Mouse (Mus musculus) layer of hippocampus, adult 8-10 months (tissue): Measurements from ENCODE around the gene Phf10. TPM values are rescaled to one million over a fixed set of nuclear protein-coding genes. Genes with fewer than 3 reads are reported as not detected.
"Not testable (repeated sequence)": the region's sequence is repeated elsewhere in the genome, so short reads cannot be mapped to it uniquely, and the experiment has no call there.

Experiments
- DNase-seq, 2 experiments: peaks; one replicate each; pipeline ENCODE4 v3.0.0; 2022; ENCODE audit warnings: low spot score in 2 of 2
- total RNA-seq, 4 experiments: library from RNA; stranded (reverse); gene quantifications; 2 replicates each; pipeline ENCODE4 v1.2.4; 2022

Phf10 gene
- total RNA-seq, 4 experiments from 2014 or later: 51.9 to 58.2 (median 55.7) TPM

DNA sequence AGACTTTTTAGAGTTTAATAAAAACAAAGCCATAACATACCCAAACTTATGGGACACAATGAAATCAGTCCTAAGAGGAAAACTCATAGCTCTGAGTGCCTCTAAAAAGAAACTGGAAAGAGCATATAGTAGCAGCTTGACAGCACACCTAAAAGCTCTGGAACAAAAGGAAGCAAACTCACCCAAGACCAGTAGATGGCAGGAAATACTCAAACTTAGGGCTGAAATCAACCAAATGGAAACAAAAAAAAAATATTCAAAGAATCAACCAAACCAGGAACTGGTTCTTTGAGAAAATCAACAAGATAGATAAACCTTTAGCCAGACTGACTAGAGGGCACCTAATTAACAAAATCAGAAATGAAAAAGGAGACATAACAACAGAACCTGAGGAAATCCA lies 66.0 kb downstream of the Phf10 start:
- not testable (repeated sequence) for DNase-seq

Other genes with a start within 250 kb of the Phf10 start
- 1 to 10 TPM; 3.7 to 7.1 (median 5.4) TPM for gene Wdr27, start 18.1 kb downstream of the Phf10 start, total RNA-seq
- 10 to 100 TPM; 11.8 to 17.8 (median 15.4) TPM for gene 1600012H06Rik, start 18.1 kb downstream of the Phf10 start, total RNA-seq
- gene 9030025P20Rik, start 17.2 kb upstream of the Phf10 start, total RNA-seq: 10 to 100 TPM in 2 of 4 experiments, 1 to 10 TPM in 2; 9.0 to 17.7 (median 12.4) TPM
- gene Gm3417, start 17.5 kb upstream of the Phf10 start, total RNA-seq: 1 to 10 TPM in 1 of 4 experiments, not detected in 3; 1.7 TPM
- 1 to 10 TPM; 5.7 to 7.3 (median 7.0) TPM for gene Gm3435, start 48.9 kb upstream of the Phf10 start, total RNA-seq
- 10 to 100 TPM; 66.0 to 96.3 (median 77.0) TPM for gene Ermard, start 79.9 kb upstream of the Phf10 start, total RNA-seq
- 1 to 10 TPM in 2 of 4 experiments, under 1 TPM in 1, not detected in 1; 0.89 to 3.0 (median 1.6) TPM for gene Tcte3, start 80.2 kb upstream of the Phf10 start, total RNA-seq
- gene Gm3448, start 80.3 kb upstream of the Phf10 start, total RNA-seq: 10 to 100 TPM in 1 of 4 experiments, 1 to 10 TPM in 3; 7.8 to 10.2 (median 9.7) TPM